Mouse (Mus musculus): ENCODE data around the gene Zfp709. TPM values are rescaled to one million over a fixed set of nuclear protein-coding genes. Genes with fewer than 3 reads are reported as not detected.
"Not testable (repeated sequence)": the region's sequence is repeated elsewhere in the genome, so short reads cannot be mapped to it uniquely, and the experiment has no call there.

Zfp709 gene
- 6.4 and 6.6 TPM in 2 replicates for polyA plus RNA-seq (2015; fragmentation: Nextera tagmentation; extraction: Ambion mirVana)

GRCm38 (mm10) chr8:71881618-71882274 lies at the start of gene Zfp709:
Gene Zfp709, plus strand, starts transcription at chr8:71882019.
- H3K9ac ChIP-seq, result peak within 1 kb of the TSS; percentile 68
- H3K27me3 ChIP-seq, result peaks cover 4% of the 10 kb centered on the region; the same call in 1 of the 2 replicates
- H3K4me1 ChIP-seq, result peaks cover 5% of the 10 kb centered on the region
- peak within 1 kb of the TSS; percentile 70 for H3K27ac ChIP-seq
- H3K9me3 ChIP-seq (replicated peaks), result peaks cover 22% of the 10 kb centered on the region
- H3K4me2 ChIP-seq, result peak within 1 kb of the TSS; percentile 80
- 6% methylated on average over 45 of the region's 45 CpGs for WGBS
- H3K4me3 ChIP-seq (replicated peaks), result peak within 1 kb of the TSS; percentile 62
- peak; percentile 95 for ATAC-seq (replicated peaks; ENCODE audit: low FRiP score)
- peaks cover 22% of the 10 kb centered on the region for H3K36me3 ChIP-seq

GRCm38 (mm10) chr8:71838207-71838606 lies 43.6 kb upstream of the Zfp709 start:
- not testable (repeated sequence) for H3K9ac ChIP-seq; H3K4me2 ChIP-seq; ATAC-seq (replicated peaks; ENCODE audit: low FRiP score); H3K9me3 ChIP-seq (replicated peaks); H3K4me3 ChIP-seq (replicated peaks); H3K27ac ChIP-seq; H3K36me3 ChIP-seq; H3K27me3 ChIP-seq; H3K4me1 ChIP-seq
- WGBS, result 83% methylated on average over 4 of the region's 4 CpGs

DNA sequence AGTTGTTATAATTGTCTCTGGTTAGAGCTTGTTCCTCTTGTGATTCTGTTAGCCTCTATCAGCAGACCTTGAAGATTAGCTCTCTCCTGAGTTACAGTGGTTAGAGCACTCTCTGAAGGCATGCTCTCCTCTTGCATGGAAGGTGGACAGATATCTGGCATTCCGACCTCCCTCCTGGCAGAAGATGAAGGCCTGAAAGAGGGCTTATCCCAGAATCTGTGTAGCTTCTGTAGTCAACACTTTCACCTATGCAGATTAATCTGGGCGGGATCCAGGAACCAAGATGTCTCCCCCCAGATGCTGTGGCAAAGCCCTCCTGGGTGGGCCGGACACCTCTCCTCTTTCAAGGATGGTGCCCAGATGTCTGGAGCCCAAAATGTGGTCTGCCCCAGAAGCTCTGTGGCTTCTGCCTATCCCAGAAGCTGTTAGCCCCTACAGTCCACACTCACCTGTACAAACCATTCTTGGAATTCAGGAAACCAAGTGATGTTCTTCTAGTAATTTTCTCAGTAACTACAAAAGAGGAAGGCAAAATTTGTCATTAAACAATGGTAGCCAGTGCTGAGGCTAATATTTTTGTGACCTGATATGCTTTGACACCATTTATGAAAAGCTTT lies 40.5 kb upstream of the Zfp709 start:
- H3K36me3 ChIP-seq, H3K4me1 ChIP-seq: not testable (repeated sequence)
- WGBS, result 85% methylated on average over 3 of the region's 3 CpGs

GRCm38 (mm10) chr8:71842476-71842875 lies 39.3 kb upstream of the Zfp709 start:
- not testable (repeated sequence) for H3K27me3 ChIP-seq; H3K4me2 ChIP-seq; H3K9ac ChIP-seq; H3K4me1 ChIP-seq; H3K9me3 ChIP-seq (replicated peaks); H3K27ac ChIP-seq; ATAC-seq (replicated peaks; ENCODE audit: low FRiP score); H3K4me3 ChIP-seq (replicated peaks); H3K36me3 ChIP-seq
- WGBS, result 75% methylated on average over 2 of the region's 2 CpGs

More for the DNA sequence above, 40.5 kb upstream of the Zfp709 start:
- H3K4me2 ChIP-seq; H3K9ac ChIP-seq; H3K27me3 ChIP-seq; ATAC-seq (replicated peaks; ENCODE audit: low FRiP score); H3K27ac ChIP-seq; H3K4me3 ChIP-seq (replicated peaks); H3K9me3 ChIP-seq (replicated peaks): not testable (repeated sequence)

DNA sequence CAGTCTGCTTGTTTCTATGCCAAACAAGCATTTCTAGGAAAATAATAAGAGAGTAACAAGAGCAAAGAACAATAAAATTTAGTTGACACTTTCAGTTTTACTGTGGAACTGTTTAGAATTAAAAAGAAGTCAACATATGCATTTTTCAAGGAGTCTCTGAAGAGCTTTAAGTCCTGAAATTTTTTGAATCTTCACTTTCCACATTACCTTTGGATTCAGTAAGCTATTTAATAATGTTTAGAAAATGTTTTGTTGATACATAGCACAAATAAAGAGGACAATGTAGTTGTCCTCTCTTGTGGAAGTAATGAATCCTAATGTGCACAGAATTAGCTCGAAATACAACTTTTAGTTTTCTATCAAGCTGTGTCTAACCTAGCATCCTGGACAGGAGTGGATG lies 37.4 kb upstream of the Zfp709 start:
- not testable (repeated sequence) for H3K36me3 ChIP-seq; H3K4me3 ChIP-seq (replicated peaks); H3K27ac ChIP-seq; ATAC-seq (replicated peaks; ENCODE audit: low FRiP score); H3K4me2 ChIP-seq; H3K9me3 ChIP-seq (replicated peaks); H3K27me3 ChIP-seq; H3K9ac ChIP-seq; H3K4me1 ChIP-seq
- WGBS, result 84% methylated on average over 1 of the region's 1 CpGs

DNA sequence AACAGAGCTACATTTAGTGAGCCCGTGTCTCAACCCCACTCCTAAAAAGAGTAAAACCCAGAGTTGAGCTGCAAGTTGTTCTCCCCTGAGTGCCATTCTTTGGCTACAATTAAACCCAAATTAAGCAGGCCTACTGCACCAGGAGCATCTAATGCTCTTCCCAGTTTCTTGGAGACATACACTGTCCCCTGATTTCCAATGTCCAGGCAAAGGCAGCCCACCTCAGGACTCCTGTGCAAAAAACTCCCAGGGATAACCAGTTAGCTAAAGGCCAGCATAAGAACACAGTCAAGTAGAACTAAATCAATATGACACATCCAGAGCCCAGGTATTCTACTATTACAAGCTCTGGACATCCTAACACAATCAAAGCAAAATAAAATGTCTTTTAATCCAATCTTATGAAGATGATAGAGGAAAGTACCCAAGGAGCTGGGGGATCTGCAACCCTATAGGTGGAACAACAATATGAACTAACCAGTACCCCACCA lies 35.8 kb upstream of the Zfp709 start:
- not testable (repeated sequence) for H3K4me1 ChIP-seq; H3K27me3 ChIP-seq; H3K4me2 ChIP-seq; H3K4me3 ChIP-seq (replicated peaks); H3K9ac ChIP-seq; H3K27ac ChIP-seq; H3K36me3 ChIP-seq; H3K9me3 ChIP-seq (replicated peaks)
- WGBS, result 84% methylated on average over 1 of the region's 1 CpGs
- ATAC-seq (replicated peaks; ENCODE audit: low FRiP score), result 0 out of 2 replicates have a peak, but pooled peaks have one; percentile 18

DNA sequence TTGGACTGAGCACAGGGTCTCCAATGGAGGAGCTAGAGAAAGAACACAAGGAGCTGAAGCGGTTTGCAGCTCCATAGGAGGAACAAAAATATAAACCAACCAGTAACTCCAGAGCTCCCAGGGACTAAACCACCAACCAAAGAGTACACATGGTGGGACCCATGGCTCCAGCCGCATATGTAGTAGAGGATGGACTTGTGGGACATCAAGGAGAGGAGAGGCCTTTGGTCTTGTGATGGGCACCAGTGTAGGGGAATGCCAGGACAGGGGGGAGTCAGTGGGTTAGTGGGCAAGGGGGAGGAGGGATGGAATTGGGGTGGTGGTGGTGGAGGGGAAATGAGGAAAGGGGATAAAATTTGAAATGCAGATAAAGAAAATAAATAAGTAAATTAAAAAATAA lies 35.1 kb upstream of the Zfp709 start:
- not testable (repeated sequence) for H3K36me3 ChIP-seq; H3K4me3 ChIP-seq (replicated peaks); ATAC-seq (replicated peaks; ENCODE audit: low FRiP score); H3K27ac ChIP-seq; H3K4me2 ChIP-seq; H3K9ac ChIP-seq; H3K4me1 ChIP-seq; H3K9me3 ChIP-seq (replicated peaks); H3K27me3 ChIP-seq
- WGBS, result 83% methylated on average over 2 of the region's 2 CpGs

GRCm38 (mm10) chr8:71851014-71851413 lies 30.8 kb upstream of the Zfp709 start:
- H3K36me3 ChIP-seq; H3K4me2 ChIP-seq; H3K4me1 ChIP-seq; H3K27ac ChIP-seq; H3K27me3 ChIP-seq; ATAC-seq (replicated peaks; ENCODE audit: low FRiP score); H3K4me3 ChIP-seq (replicated peaks); H3K9ac ChIP-seq; H3K9me3 ChIP-seq (replicated peaks): not testable (repeated sequence)
- 78% methylated on average over 1 of the region's 1 CpGs for WGBS

DNA sequence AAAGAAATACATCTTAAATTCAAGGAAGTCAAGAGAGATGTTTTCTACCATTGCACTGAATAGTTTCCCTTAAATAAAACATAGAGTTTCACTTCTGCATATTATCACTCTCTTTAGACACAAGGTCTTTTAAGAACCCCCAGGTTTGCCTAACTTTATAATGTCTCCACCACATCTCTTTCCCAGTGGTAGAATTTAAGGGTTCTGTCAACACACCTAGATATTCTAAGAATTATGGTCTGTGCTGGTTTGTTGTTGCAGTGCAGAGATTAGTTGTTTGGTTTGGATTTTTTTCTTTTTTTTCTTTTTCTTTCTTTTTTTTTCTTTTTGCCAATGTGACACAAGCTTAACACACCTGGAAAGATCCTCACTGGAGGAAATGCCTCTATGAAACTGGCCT lies 28.5 kb upstream of the Zfp709 start:
- H3K27me3 ChIP-seq; H3K4me2 ChIP-seq; H3K4me3 ChIP-seq (replicated peaks); H3K9ac ChIP-seq; ATAC-seq (replicated peaks; ENCODE audit: low FRiP score); H3K9me3 ChIP-seq (replicated peaks); H3K27ac ChIP-seq; H3K36me3 ChIP-seq; H3K4me1 ChIP-seq: not testable (repeated sequence)

GRCm38 (mm10) chr8:71856630-71857328 lies 25.0 kb upstream of the Zfp709 start:
- not testable (repeated sequence) for H3K4me1 ChIP-seq; H3K9ac ChIP-seq; H3K27ac ChIP-seq; H3K4me2 ChIP-seq; H3K9me3 ChIP-seq (replicated peaks); H3K4me3 ChIP-seq (replicated peaks); H3K36me3 ChIP-seq; H3K27me3 ChIP-seq
- 82% methylated on average over 9 of the region's 10 CpGs for WGBS
- ATAC-seq (replicated peaks; ENCODE audit: low FRiP score), result 0 out of 2 replicates have a peak, but pooled peaks have one; percentile 36

GRCm38 (mm10) chr8:71857364-71857763 lies 24.5 kb upstream of the Zfp709 start:
- H3K9ac ChIP-seq; H3K4me3 ChIP-seq (replicated peaks); H3K27me3 ChIP-seq; H3K36me3 ChIP-seq; H3K4me2 ChIP-seq; ATAC-seq (replicated peaks; ENCODE audit: low FRiP score); H3K27ac ChIP-seq; H3K9me3 ChIP-seq (replicated peaks); H3K4me1 ChIP-seq: not testable (repeated sequence)
- 84% methylated on average over 2 of the region's 2 CpGs for WGBS

- ATAC-seq (replicated peaks; ENCODE audit: low FRiP score); H3K27ac ChIP-seq; H3K27me3 ChIP-seq; H3K4me1 ChIP-seq; H3K9ac ChIP-seq; H3K4me3 ChIP-seq (replicated peaks); H3K4me2 ChIP-seq; H3K36me3 ChIP-seq; H3K9me3 ChIP-seq (replicated peaks): not testable (repeated sequence)
- 75% methylated on average over 1 of the region's 1 CpGs for WGBS
These were observed 20.3 kb upstream of the Zfp709 start for GRCm38 (mm10) chr8:71861551-71861950.

Data from kidney, embryonic 15.5 days (tissue).